Mouse (Mus musculus): ENCODE measurements around the gene Strn3. TPM values are rescaled to one million over a fixed set of nuclear protein-coding genes. Genes with fewer than 3 reads are reported as not detected.
"Not testable (repeated sequence)": the region's sequence is repeated elsewhere in the genome, so short reads cannot be mapped to it uniquely, and the experiment has no call there.

The Strn3 gene
- total and polyA plus RNA-seq, 3 experiments, result 30.8 to 80.8 (median 79.5) TPM

DNA sequence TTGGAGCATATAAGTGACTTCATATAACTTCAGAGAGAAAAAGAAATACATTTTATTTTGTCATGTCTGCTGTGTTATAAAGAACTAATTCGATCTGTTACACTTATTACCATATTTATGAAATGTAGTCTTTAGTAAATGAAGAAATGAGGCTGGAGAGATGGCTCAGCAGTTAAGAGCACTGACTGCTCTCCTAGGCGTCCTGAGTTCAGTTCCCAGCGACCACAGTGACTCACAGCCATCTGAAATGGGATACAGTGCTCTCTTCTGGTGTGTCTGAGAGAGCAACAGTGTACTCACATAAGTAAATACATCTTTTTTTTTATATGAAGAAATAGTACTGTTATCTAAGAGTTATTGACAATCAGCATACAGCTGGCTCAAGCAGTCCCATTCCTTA lies 1.7 kb upstream of the Strn3 start:
- no peak for DNase-seq

GRCm38 (mm10) chr12:51692870-51693269 lies 1.2 kb upstream of the Strn3 start:
- DNase-seq, result not testable (repeated sequence)

- DNase-seq, result peak; percentile 89
These were observed 528 bp downstream of the Strn3 start, which contains the start of gene Ap4s1 for GRCm38 (mm10) chr12:51690893-51691844. Ap4s1 (plus strand) TSS chr12:51691033.

GRCm38 (mm10) chr12:51688546-51688945 lies 3.2 kb downstream of the Strn3 start:
- no peak for DNase-seq

DNA sequence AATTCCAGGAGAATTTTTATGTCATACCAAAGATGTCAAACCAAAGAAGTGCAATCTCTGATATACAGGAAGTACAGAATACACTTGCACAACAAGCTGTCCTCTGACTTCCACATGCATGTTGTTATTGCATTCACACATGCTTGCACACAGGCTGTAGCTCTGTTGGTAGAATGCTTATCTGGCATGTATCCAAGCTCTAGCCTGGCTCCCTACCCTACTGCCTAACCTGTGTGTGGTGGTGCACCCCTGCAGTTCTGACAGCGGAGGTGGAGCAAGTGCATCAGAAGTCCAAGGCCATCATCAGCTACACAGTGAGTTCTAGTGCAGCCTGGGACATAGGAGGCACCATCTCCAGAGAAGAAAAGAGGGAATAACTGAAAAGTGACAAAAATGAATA lies 12.9 kb downstream of the Strn3 start:
- no peak for DNase-seq

GRCm38 (mm10) chr12:51676442-51676841 lies 15.3 kb downstream of the Strn3 start:
- peak; percentile 58 for DNase-seq

DNA sequence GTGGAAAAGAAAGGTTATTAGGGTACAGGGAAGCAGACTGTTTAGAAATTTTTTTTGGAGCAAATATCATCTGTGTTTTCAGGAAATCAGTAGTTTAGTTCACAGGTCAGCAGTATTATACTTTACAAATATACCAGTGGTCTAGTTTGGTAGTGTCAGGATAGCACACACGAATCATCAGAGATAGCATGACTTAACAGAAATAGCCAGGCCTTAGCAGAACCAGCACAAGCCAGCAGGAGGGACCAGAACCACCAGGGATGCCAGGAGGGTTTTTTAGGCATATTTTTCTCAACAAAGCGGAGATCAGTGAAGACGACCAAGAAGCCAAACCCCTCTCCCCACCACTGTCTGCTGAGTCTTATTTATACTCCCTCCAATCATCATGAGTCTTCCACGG lies 18.4 kb downstream of the Strn3 start:
- no peak for DNase-seq

- DNase-seq, result no peak
These were observed 20.3 kb downstream of the Strn3 start for GRCm38 (mm10) chr12:51671231-51671891.

- no peak for DNase-seq
These were observed 24.8 kb downstream of the Strn3 start for GRCm38 (mm10) chr12:51666708-51667430.

- no peak for DNase-seq
These were observed 27.8 kb downstream of the Strn3 start for GRCm38 (mm10) chr12:51663908-51664307.

DNA sequence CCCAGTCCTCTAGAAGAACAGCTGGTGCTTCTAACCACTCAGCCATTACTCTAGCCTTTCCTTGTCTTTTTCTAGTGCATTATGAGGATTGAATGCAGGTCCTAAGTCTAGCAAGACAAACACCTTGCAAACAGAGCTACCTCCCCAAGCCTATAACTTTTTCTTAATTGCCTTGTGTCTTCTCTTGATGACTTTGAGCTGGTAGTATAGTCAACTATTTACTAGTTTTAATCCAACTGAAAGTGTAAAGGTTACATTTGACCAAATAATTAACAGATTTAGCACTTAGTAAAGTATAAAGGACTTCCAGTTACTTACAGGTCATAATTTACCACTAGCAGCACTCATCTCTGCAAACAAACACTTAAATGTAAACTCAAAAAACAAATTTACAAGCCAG lies 28.7 kb downstream of the Strn3 start:
- no peak for DNase-seq

GRCm38 (mm10) chr12:51655944-51656465 lies 35.7 kb downstream of the Strn3 start:
- no peak for DNase-seq

GRCm38 (mm10) chr12:51649401-51649800 lies 42.3 kb downstream of the Strn3 start:
- not testable (repeated sequence) for DNase-seq

GRCm38 (mm10) chr12:51641871-51642270 lies 49.8 kb downstream of the Strn3 start:
- peak; percentile 40 for DNase-seq

- no peak for DNase-seq
These were observed 54.8 kb downstream of the Strn3 start for GRCm38 (mm10) chr12:51636689-51637470.

- DNase-seq, result no peak
These were observed 55.4 kb downstream of the Strn3 start for GRCm38 (mm10) chr12:51636260-51636659.

- DNase-seq, result no peak
These were observed 58.2 kb downstream of the Strn3 start for GRCm38 (mm10) chr12:51633481-51633880.

DNA sequence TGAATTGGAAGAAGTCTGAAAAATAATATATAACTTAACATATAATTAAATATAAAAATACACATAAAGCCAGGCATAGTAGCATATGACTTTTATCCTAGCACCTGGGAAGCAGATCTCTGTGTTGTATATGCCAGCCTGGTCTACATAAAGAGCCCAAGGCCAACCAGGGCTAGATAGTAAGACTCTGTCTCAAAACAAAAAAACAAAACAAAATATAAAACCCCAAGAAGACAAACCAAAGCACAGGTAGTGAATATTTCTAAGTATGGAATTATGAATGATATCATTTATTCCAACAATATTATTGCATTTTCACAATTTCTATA lies 68.4 kb downstream of the Strn3 start:
- no peak for DNase-seq

- no peak for DNase-seq
These were observed 68.9 kb downstream of the Strn3 start for GRCm38 (mm10) chr12:51622670-51623365.

DNA sequence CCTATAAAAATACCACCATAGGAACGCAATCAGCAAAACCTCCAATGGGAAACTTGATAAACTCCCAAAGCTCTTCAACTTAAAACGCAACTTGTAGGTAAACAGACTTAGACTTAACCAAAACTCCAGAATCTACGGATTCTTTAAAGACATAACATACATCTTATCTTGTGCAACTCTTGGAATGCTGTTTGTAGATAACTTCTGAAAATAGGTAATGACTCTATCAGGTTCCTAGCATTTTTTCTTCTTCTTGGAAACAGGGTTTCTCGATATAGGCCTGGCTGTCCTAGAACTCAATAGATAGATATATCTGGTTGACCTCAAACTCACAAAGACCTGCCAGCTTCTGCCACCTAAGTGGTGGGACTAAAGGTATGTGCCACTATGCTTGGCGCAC lies 70.5 kb downstream of the Strn3 start:
- no peak for DNase-seq

GRCm38 (mm10) chr12:51620572-51620971 lies 71.1 kb downstream of the Strn3 start:
- DNase-seq, result no peak
